Mouse (Mus musculus) embryonic fibroblast, embryonic 13.5 days (primary cell): ENCODE results near the gene Tfpi.

Source experiments
- CTCF ChIP-seq: IDR thresholded peaks from 2 replicates; pipeline ENCODE4 v1.5.1; 2011; ENCODE audit warnings: mild to moderate bottlenecking, control low read depth, low read length, moderate library complexity, borderline replicate concordance; ENCODE audit not compliant: insufficient read depth
- POLR2A ChIP-seq: IDR thresholded peaks from 2 replicates; pipeline ENCODE4 v1.6.1; 2011; ENCODE audit warnings: low read depth, mild to moderate bottlenecking, control low read depth, low read length, moderate library complexity

- TF ChIP-seq CTCF: no peak
- no peak for TF ChIP-seq POLR2A
Measured at GRCm38 (mm10) chr2:84393236-84393635, 83.3 kb downstream of the Tfpi start.
